Mouse (Mus musculus) adrenal gland, postnatal 36 days (tissue): ENCODE measurements around the gene Hdac4. TPM values are rescaled to one million over a fixed set of nuclear protein-coding genes. Genes with fewer than 3 reads are reported as not detected.

Experiments used
- DNase-seq, 2 experiments: peaks; one replicate each; pipeline ENCODE4 v3.0.0; 2021; ENCODE audit warnings: mixed read lengths in 1 of 2
- total RNA-seq, 2 experiments: library from RNA; stranded (reverse); gene quantifications; 2 replicates each; pipeline ENCODE4 v1.2.3; 2021

Gene Hdac4
- total RNA-seq, 2 experiments from 2014 or later, result 76.9 to 97.4 TPM

- DNase-seq, result no peak
Observed at GRCm38 (mm10) chr1:91921702-91922101, 273.8 kb downstream of the Hdac4 start.

GRCm38 (mm10) chr1:91921279-91921678 lies 274.2 kb downstream of the Hdac4 start:
- no peak for DNase-seq

- DNase-seq, result no peak
Observed at GRCm38 (mm10) chr1:91920038-91920589, 275.4 kb downstream of the Hdac4 start.

GRCm38 (mm10) chr1:91918257-91918800 lies 277.2 kb downstream of the Hdac4 start:
- no peak for DNase-seq

GRCm38 (mm10) chr1:91917596-91917995 lies 277.9 kb downstream of the Hdac4 start:
- peak; percentile 89 to 91 for DNase-seq

- no peak for DNase-seq
Observed at GRCm38 (mm10) chr1:91915961-91916360, 279.5 kb downstream of the Hdac4 start.

GRCm38 (mm10) chr1:91914648-91915047 lies 280.9 kb downstream of the Hdac4 start:
- DNase-seq, result peak in 1 of 2 experiments; percentile 17

- peak; percentile 78 to 85 for DNase-seq
Observed at GRCm38 (mm10) chr1:91913850-91914249, 281.6 kb downstream of the Hdac4 start.

GRCm38 (mm10) chr1:91912227-91913119 lies 283.0 kb downstream of the Hdac4 start:
- DNase-seq, result no peak

- peak; percentile 78 to 82 for DNase-seq
Observed at GRCm38 (mm10) chr1:91905268-91905667, 290.2 kb downstream of the Hdac4 start.

GRCm38 (mm10) chr1:91903241-91903981 lies 292.1 kb downstream of the Hdac4 start:
- peak in 1 of 2 experiments; percentile 30 for DNase-seq

GRCm38 (mm10) chr1:91897078-91897477 lies 298.4 kb downstream of the Hdac4 start:
- no peak for DNase-seq

- DNase-seq, result no peak
Observed at GRCm38 (mm10) chr1:91894286-91894685, 301.2 kb downstream of the Hdac4 start.

- DNase-seq, result no peak
Observed at GRCm38 (mm10) chr1:91893598-91893997, 301.9 kb downstream of the Hdac4 start.

- peak in 1 of 2 experiments; percentile 23 for DNase-seq
Observed at GRCm38 (mm10) chr1:91883115-91883514, 312.4 kb downstream of the Hdac4 start.

GRCm38 (mm10) chr1:91880899-91881298 lies 314.6 kb downstream of the Hdac4 start:
- DNase-seq, result no peak

- no peak for DNase-seq
Observed at GRCm38 (mm10) chr1:91880156-91880555, 315.3 kb downstream of the Hdac4 start.
